Mouse (Mus musculus): Measurements from ENCODE around the gene Phex.

DNA sequence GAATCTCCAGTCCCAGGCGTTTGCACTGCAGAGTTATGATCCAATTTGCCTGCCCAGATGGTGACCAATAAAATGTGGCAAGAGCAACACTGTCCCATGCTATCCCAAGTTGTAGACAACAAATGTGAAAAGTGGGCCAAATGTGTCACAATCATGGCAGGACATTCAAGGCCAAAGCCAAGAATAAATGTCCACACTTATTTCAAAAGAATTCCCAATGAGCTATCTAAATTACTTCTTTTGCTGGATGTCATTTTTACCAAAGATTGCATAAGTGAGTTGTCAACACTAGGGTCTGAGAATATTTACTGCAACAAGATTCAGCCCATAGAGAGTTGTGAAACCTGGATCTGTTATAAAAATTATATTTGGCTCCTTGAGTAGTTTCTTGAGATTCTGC lies 86.7 kb downstream of the Phex start:
- TF ChIP-seq CTCF (IDR thresholded peaks at IDR 0.05; ENCODE audit: low read depth), result no peak
- no peak for TF ChIP-seq EP300 (IDR thresholded peaks at IDR 0.05; ENCODE audit: low read depth)

Measured in liver, postnatal 0 days (tissue).